Mouse (Mus musculus): ENCODE data around the gene Bclaf3. TPM values are rescaled to one million over a fixed set of nuclear protein-coding genes. Genes with fewer than 3 reads are reported as not detected.

Bclaf3 gene
- total and polyA plus RNA-seq, 3 experiments: 12.8 to 23.7 TPM; not detected in 1

GRCm38 (mm10) chrX:159606936-159607335 lies 80.4 kb downstream of the Bclaf3 start (continued):
- TF ChIP-seq ELF1 (IDR thresholded peaks at IDR 0.05; ENCODE audit: low read depth, low read length) (no peak), KAT2A (conservative IDR thresholded peaks at IDR 0.05; ENCODE audit: low read depth, low read length) (no peak), USF2 (IDR thresholded peaks at IDR 0.05; ENCODE audit: borderline replicate concordance in 1 of 2, insufficient read depth in 1 of 2, low read depth in 1 of 2, low read length in 2 of 2) (no peak), POLR2AphosphoS2 (IDR thresholded peaks at IDR 0.05; ENCODE audit: low read length) (no peak), POLR2A (IDR thresholded peaks at IDR 0.05; ENCODE audit: control insufficient read depth in 1 of 2, insufficient read depth in 1 of 2, low read depth in 1 of 2, low read length in 2 of 2, poor library complexity in 1 of 2) (no peak), MXI1 (IDR thresholded peaks at IDR 0.05; ENCODE audit: low read depth, low read length) (no peak), GATA1 (IDR thresholded peaks at IDR 0.05; ENCODE audit: low read depth, low read length) (0 out of 2 replicates have a peak, but pooled peaks have one; percentile 4), CHD1 (IDR thresholded peaks at IDR 0.05; ENCODE audit: low read depth, low read length) (no peak), SIN3A (IDR thresholded peaks at IDR 0.05; ENCODE audit: low read length) (no peak), ZC3H11A (IDR thresholded peaks at IDR 0.05; ENCODE audit: low read depth, low read length) (peak; percentile 90), POLR2AphosphoS5 (IDR thresholded peaks at IDR 0.05; ENCODE audit: borderline replicate concordance, low read depth, low read length) (no peak), ETS1 (IDR thresholded peaks at IDR 0.05; ENCODE audit: low read depth, low read length) (no peak), TAL1 (IDR thresholded peaks at IDR 0.05; ENCODE audit: low read length) (no peak), MYB (IDR thresholded peaks at IDR 0.05; ENCODE audit: low read depth, low read length) (no peak), RAD21 (IDR thresholded peaks at IDR 0.05; ENCODE audit: low read depth, low read length) (peak; percentile 90), TCF12 (IDR thresholded peaks at IDR 0.05; ENCODE audit: low read depth, low read length) (no peak), ZKSCAN1 (IDR thresholded peaks at IDR 0.05; ENCODE audit: low read depth, low read length) (no peak), CHD2 (IDR thresholded peaks at IDR 0.05; ENCODE audit: low read length) (no peak)

- TF ChIP-seq SIN3A (IDR thresholded peaks at IDR 0.05; ENCODE audit: low read length) (peak; percentile 79), USF1 (IDR thresholded peaks at IDR 0.05; ENCODE audit: low read depth, low read length) (no peak), CTCF (IDR thresholded peaks at IDR 0.05 in 2 of 3, conservative IDR thresholded peaks at IDR 0.05 in 1 of 3; ENCODE audit: control insufficient read depth in 1 of 3, insufficient read depth in 1 of 3, low read depth in 2 of 3, low read length in 3 of 3, poor library complexity in 1 of 3, severe bottlenecking in 1 of 3) (peak; percentile 42 to 92 (median 43); a peak in 5 of 6 replicates), ZNF384 (IDR thresholded peaks at IDR 0.05; ENCODE audit: low read depth, low read length) (peak; percentile 27; the same call in 1 of the 2 replicates), ZC3H11A (IDR thresholded peaks at IDR 0.05; ENCODE audit: low read depth, low read length) (peak; percentile 98), ELF1 (IDR thresholded peaks at IDR 0.05; ENCODE audit: low read depth, low read length) (no peak), RAD21 (IDR thresholded peaks at IDR 0.05; ENCODE audit: low read depth, low read length) (peak; percentile 94), MAZ (IDR thresholded peaks at IDR 0.05; ENCODE audit: low read depth, low read length) (peak; percentile 22; the same call in 1 of the 2 replicates), TBP (IDR thresholded peaks at IDR 0.05; ENCODE audit: low read depth, low read length) (0 out of 2 replicates have a peak, but pooled peaks have one; percentile 32), KAT2A (conservative IDR thresholded peaks at IDR 0.05; ENCODE audit: low read depth, low read length) (no peak), ETS1 (IDR thresholded peaks at IDR 0.05; ENCODE audit: low read depth, low read length) (0 out of 2 replicates have a peak, but pooled peaks have one; percentile 5), SMC3 (IDR thresholded peaks at IDR 0.05; ENCODE audit: low read depth, low read length) (peak; percentile 98), UBTF (IDR thresholded peaks at IDR 0.05; ENCODE audit: borderline replicate concordance, insufficient read depth, low read depth, low read length) (no peak), GATA1 (IDR thresholded peaks at IDR 0.05; ENCODE audit: low read depth, low read length) (peak; percentile 28; the same call in 1 of the 2 replicates)
- H3K4me1 ChIP-seq (ENCODE audit: control insufficient read depth in 1 of 2, insufficient read depth in 2 of 2, low read length in 2 of 2): peaks cover 6 to 10% of the 10 kb centered on the region in 2 experiments
- H3K9me3 ChIP-seq (replicated peaks; ENCODE audit: insufficient read depth, low read length): no peaks in the 10 kb centered on the region
- H3K4me3 ChIP-seq (ENCODE audit: control insufficient read depth in 1 of 2, insufficient read depth in 1 of 2, low read depth in 2 of 2, low read length in 2 of 2): peak overlapping the region; percentile 88
- H3K27me3 ChIP-seq (ENCODE audit: control insufficient read depth in 1 of 2, insufficient read depth in 2 of 2, low read length in 2 of 2): no peaks in the 10 kb centered on the region
- peaks cover 8% of the 10 kb centered on the region for H3K79me2 ChIP-seq (ENCODE audit: control insufficient read depth, insufficient read depth, low read length, poor library complexity)
- peak overlapping the region; percentile 60 for H3K9ac ChIP-seq (ENCODE audit: control insufficient read depth, low read depth, low read length, poor library complexity, severe bottlenecking)
- H3K36me3 ChIP-seq (ENCODE audit: control insufficient read depth in 1 of 2, insufficient read depth in 2 of 2, low read length in 2 of 2): peaks cover 0 to 15% of the 10 kb centered on the region in 2 experiments; a peak in 2 of 4 replicates
- peak; percentile 81 for DNase-seq (ENCODE audit: low read depth, low spot score)
- no peak overlapping the region for H3K27ac ChIP-seq (ENCODE audit: control insufficient read depth, low read depth, low read length)
These were observed 99.9 kb downstream of the Bclaf3 start for GRCm38 (mm10) chrX:159626208-159626906.

Measured in MEL (cell line).